ENCODE assay signal across 33 mouse cellular contexts in the genomic region with DNA sequence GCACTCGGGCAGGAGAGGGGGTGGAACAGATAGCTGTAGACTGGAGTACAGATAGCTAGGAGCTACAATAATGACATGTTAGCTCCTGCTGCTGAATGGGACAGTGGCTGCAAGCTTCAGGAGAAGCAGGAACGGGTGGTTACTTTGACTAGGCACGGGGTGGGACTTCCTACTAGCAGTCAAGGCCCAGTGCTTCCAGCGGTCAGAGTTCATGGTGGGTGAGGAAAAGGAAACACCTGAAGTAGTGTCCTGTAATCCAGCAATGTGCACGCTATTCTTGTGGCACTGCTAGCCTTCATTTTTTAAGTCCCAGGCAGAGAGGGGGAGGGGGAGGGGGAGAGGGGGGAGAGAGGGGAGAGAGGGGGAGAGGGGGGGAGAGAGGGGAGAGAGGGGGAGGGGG.
DNase-seq lines count a peak whose midpoint lies in the region; ATAC-seq and TF ChIP-seq lines count a peak whose summit lies in the region.
"Had no signal": no experiment of that assay in that cellular context is flagged by ENCODE, and none has a peak within 500 bp of the region (broad histone marks: within the 10 kb centered on the region; RNA-seq: fewer than 3 reads in every experiment).

No protein-coding gene starts in this region.

- H3K36me3 ChIP-seq in kidney, adult 2 months (ENCODE audit: control insufficient read depth, insufficient read depth, low read length) = no peaks in the 10 kb centered on the region
- no peaks in the 10 kb centered on the region for H3K36me3 ChIP-seq in kidney, embryonic 15.5 days
- no peaks in the 10 kb centered on the region for H3K36me3 ChIP-seq in midbrain, embryonic 14.5 days (ENCODE audit: control insufficient read depth, insufficient read depth, low read length)
- H3K36me3 ChIP-seq: embryonic facial prominence, embryonic 13.5 days; hindbrain, embryonic 13.5 days; neural tube, embryonic 13.5 days had no signal

- ATAC-seq in kidney, embryonic 15.5 days (replicated peaks; ENCODE audit: low FRiP score) = peak; percentile 74
- no peak for ATAC-seq in midbrain, embryonic 14.5 days (ENCODE audit: low FRiP score, low TSS enrichment)
- ATAC-seq: forebrain, embryonic 16.5 days; intestine, embryonic 16.5 days; Patski had no signal

- no peak overlapping the region for H3K4me3 ChIP-seq in kidney, adult 2 months (ENCODE audit: insufficient read depth, low read depth, low read length)
- no peak overlapping the region for H3K4me3 ChIP-seq in kidney, embryonic 15.5 days (replicated peaks)
- no peak overlapping the region for H3K4me3 ChIP-seq in midbrain, embryonic 14.5 days (replicated peaks; ENCODE audit: low read depth, low read length)
- H3K4me3 ChIP-seq: embryonic facial prominence, embryonic 13.5 days; erythroblast, embryonic 14.5 days; gastrocnemius, adult 2 months; hindbrain, embryonic 13.5 days; layer of hippocampus, adult 2 months; left cerebral cortex, adult 2 months; neural tube, embryonic 13.5 days had no signal

- 24% methylated on average over 5 of the region's 5 CpGs for WGBS in kidney, adult 2 months
- 44% methylated on average over 5 of the region's 5 CpGs for WGBS in kidney, embryonic 15.5 days
- WGBS in midbrain, embryonic 14.5 days = 74% methylated on average over 5 of the region's 5 CpGs

- no peaks in the 10 kb centered on the region for H3K9me3 ChIP-seq in kidney, embryonic 15.5 days (replicated peaks)
- no peaks in the 10 kb centered on the region for H3K9me3 ChIP-seq in midbrain, embryonic 14.5 days (ENCODE audit: control insufficient read depth, low read length)
- H3K9me3 ChIP-seq: embryonic facial prominence, embryonic 13.5 days; hindbrain, embryonic 13.5 days; neural tube, embryonic 13.5 days had no signal

- peak; percentile 4 for DNase-seq in kidney, adult 11 months
- DNase-seq in kidney, adult 18-20 months = no peak
- DNase-seq in kidney, adult 2 months = peak; percentile 28
- DNase-seq in kidney, postnatal 25 days = peak; percentile 18 to 48
- no peak for DNase-seq in T-cell, adult 2 months (ENCODE audit: low spot score)
- no peak for DNase-seq in midbrain, embryonic 14.5 days
- no peak for DNase-seq in lung, postnatal 14 days
- DNase-seq: adrenal gland, postnatal 14 days; cerebellum, adult 11 months; cerebellum, adult 9-10 months; cerebellum, postnatal 36 days; gastrocnemius, adult 2 months; gastrocnemius, postnatal 36 days; heart, adult 18-20 months; heart, postnatal 4 days; left cerebral cortex, postnatal 4 days; liver; lung, adult 2 months; lung, postnatal 10 days; thymus, postnatal 4 days had no signal

- H3K27ac ChIP-seq in kidney, adult 2 months (ENCODE audit: insufficient read depth, low read depth, low read length) = no peak overlapping the region
- H3K27ac ChIP-seq in kidney, embryonic 15.5 days = no peak overlapping the region
- H3K27ac ChIP-seq in midbrain, embryonic 14.5 days (replicated peaks; ENCODE audit: low read depth, low read length) = no peak overlapping the region
- H3K27ac ChIP-seq: embryonic facial prominence, embryonic 13.5 days; gastrocnemius, adult 2 months; hindbrain, embryonic 13.5 days; layer of hippocampus, adult 2 months; left cerebral cortex, adult 2 months; liver, embryonic 14.5 days; neural tube, embryonic 13.5 days had no signal

- no peak for TF ChIP-seq CTCF in kidney, adult 2 months (conservative IDR thresholded peaks at IDR 0.05; ENCODE audit: insufficient read depth, insufficient read length, low read depth, low read length)

- no peak for TF ChIP-seq POLR2A in kidney, adult 2 months (IDR thresholded peaks at IDR 0.05; ENCODE audit: low read depth, low read length)

- H3K4me2 ChIP-seq in kidney, embryonic 15.5 days = no peak overlapping the region
- H3K4me2 ChIP-seq in midbrain, embryonic 14.5 days (ENCODE audit: low read length) = no peak overlapping the region
- H3K4me2 ChIP-seq: embryonic facial prominence, embryonic 13.5 days; heart, embryonic 11.5 days; hindbrain, embryonic 13.5 days; midbrain, embryonic 11.5 days; neural tube, embryonic 13.5 days had no signal

- no peaks in the 10 kb centered on the region for H3K27me3 ChIP-seq in kidney, adult 2 months (replicated peaks; ENCODE audit: control insufficient read depth, insufficient read depth, low read length)
- no peaks in the 10 kb centered on the region for H3K27me3 ChIP-seq in kidney, embryonic 15.5 days
- no peaks in the 10 kb centered on the region for H3K27me3 ChIP-seq in midbrain, embryonic 14.5 days (ENCODE audit: control insufficient read depth, insufficient read depth, low read length)
- H3K27me3 ChIP-seq: embryonic facial prominence, embryonic 13.5 days; hindbrain, embryonic 13.5 days; neural tube, embryonic 13.5 days; Patski had no signal

- H3K9ac ChIP-seq in kidney, embryonic 15.5 days = no peak overlapping the region
- no peak overlapping the region for H3K9ac ChIP-seq in midbrain, embryonic 14.5 days (replicated peaks; ENCODE audit: low read length)
- H3K9ac ChIP-seq: embryonic facial prominence, embryonic 13.5 days; hindbrain, embryonic 13.5 days; liver, embryonic 14.5 days; neural tube, embryonic 13.5 days had no signal

- no peaks in the 10 kb centered on the region for H3K4me1 ChIP-seq in kidney, adult 2 months (ENCODE audit: control insufficient read depth, insufficient read depth, low read length)
- no peaks in the 10 kb centered on the region for H3K4me1 ChIP-seq in kidney, embryonic 15.5 days
- H3K4me1 ChIP-seq in midbrain, embryonic 14.5 days (ENCODE audit: control insufficient read depth, insufficient read depth, low read length) = no peaks in the 10 kb centered on the region
- H3K4me1 ChIP-seq: embryonic facial prominence, embryonic 13.5 days; hindbrain, embryonic 13.5 days; neural tube, embryonic 13.5 days had no signal

Comparison
In these comparisons a context has a peak if more than half of its experiments do, and no peak if none do; other contexts are left out.
1. DNase-seq: peak in kidney, adult 11 months (single experiment), kidney, adult 2 months (single experiment) and kidney, postnatal 25 days (2 of 2); none in kidney, adult 18-20 months (single experiment), T-cell, adult 2 months (single experiment), midbrain, embryonic 14.5 days (single experiment) and lung, postnatal 14 days (single experiment).